9 mouse cellular contexts compared by ENCODE assay signal in genomic region chr12:85729022-85729944, GRCm38 (mm10). TPM values are rescaled to one million over a fixed set of nuclear protein-coding genes. Genes with fewer than 3 reads are reported as not detected.
A peak's percentile ranks its signal among the peaks of the same experiment; 100 is the strongest.
DNase-seq lines count a peak whose midpoint lies in the region; ATAC-seq and TF ChIP-seq lines count a peak whose summit lies in the region.
"Had no signal": no experiment of that assay in that cellular context is flagged by ENCODE, and none has a peak within 500 bp of the region (broad histone marks: within the 10 kb centered on the region; RNA-seq: fewer than 3 reads in every experiment).

No protein-coding gene starts in this region.

- 40% methylated on average over 17 of the region's 17 CpGs for WGBS in hindbrain, embryonic 10.5 days
- WGBS in hindbrain, embryonic 13.5 days, result 37% methylated on average over 17 of the region's 17 CpGs
- WGBS in midbrain, embryonic 12.5 days, result 43% methylated on average over 17 of the region's 17 CpGs
- 38% methylated on average over 17 of the region's 17 CpGs for WGBS in stomach, embryonic 16.5 days

- H3K9ac ChIP-seq in hindbrain, embryonic 13.5 days, result no peak overlapping the region
- no peak overlapping the region for H3K9ac ChIP-seq in midbrain, embryonic 12.5 days (replicated peaks)
- H3K9ac ChIP-seq in stomach, embryonic 16.5 days (ENCODE audit: low read length), result no peak overlapping the region
- H3K9ac ChIP-seq: limb, embryonic 15.5 days had no signal

- peak; percentile 99 for TF ChIP-seq CTCF in left cerebral cortex, adult 2 months (IDR thresholded peaks at IDR 0.05)

- no peak overlapping the region for H3K4me3 ChIP-seq in hindbrain, embryonic 10.5 days
- no peak overlapping the region for H3K4me3 ChIP-seq in hindbrain, embryonic 13.5 days
- H3K4me3 ChIP-seq in left cerebral cortex, adult 2 months, result no peak overlapping the region
- no peak overlapping the region for H3K4me3 ChIP-seq in midbrain, embryonic 12.5 days
- H3K4me3 ChIP-seq in stomach, embryonic 16.5 days (replicated peaks; ENCODE audit: low read length), result no peak overlapping the region
- H3K4me3 ChIP-seq: limb, embryonic 15.5 days had no signal

- H3K27ac ChIP-seq in hindbrain, embryonic 10.5 days, result no peak overlapping the region
- H3K27ac ChIP-seq in hindbrain, embryonic 13.5 days, result no peak overlapping the region
- H3K27ac ChIP-seq in left cerebral cortex, adult 2 months, result no peak overlapping the region
- H3K27ac ChIP-seq in midbrain, embryonic 12.5 days (replicated peaks), result no peak overlapping the region
- no peak overlapping the region for H3K27ac ChIP-seq in stomach, embryonic 16.5 days (ENCODE audit: low read length)
- H3K27ac ChIP-seq: limb, embryonic 15.5 days had no signal

- no peak overlapping the region for H3K4me2 ChIP-seq in hindbrain, embryonic 13.5 days
- no peak overlapping the region for H3K4me2 ChIP-seq in midbrain, embryonic 12.5 days (replicated peaks)
- H3K4me2 ChIP-seq in stomach, embryonic 16.5 days (ENCODE audit: low read depth, low read length), result no peak overlapping the region
- H3K4me2 ChIP-seq: limb, embryonic 15.5 days had no signal

- DNase-seq in hindbrain, embryonic 10.5 days (ENCODE audit: low spot score), result peak; percentile 66
- DNase-seq in adrenal gland, adult 8-10 months, result peak; percentile 36
- DNase-seq in embryo, embryonic 10.5 days (ENCODE audit: low spot score), result peak; percentile 80
- peak; percentile 68 to 84 for DNase-seq in heart, postnatal 14 days
- peak; percentile 29 to 63 for DNase-seq in left cerebral cortex, adult 2 months (ENCODE audit: extremely low spot score in 1 of 2, low spot score in 2 of 2)

- H3K27me3 ChIP-seq in hindbrain, embryonic 10.5 days (ENCODE audit: insufficient read depth, poor library complexity, severe bottlenecking), result no peaks in the 10 kb centered on the region
- no peaks in the 10 kb centered on the region for H3K27me3 ChIP-seq in hindbrain, embryonic 13.5 days
- no peaks in the 10 kb centered on the region for H3K27me3 ChIP-seq in midbrain, embryonic 12.5 days
- H3K27me3 ChIP-seq in stomach, embryonic 16.5 days (ENCODE audit: control insufficient read depth, insufficient read depth, low read length), result no peaks in the 10 kb centered on the region
- H3K27me3 ChIP-seq: limb, embryonic 15.5 days had no signal

- intact Hi-C loops in heart, postnatal 14 days (cut with DNase I), result loop anchor here (5.0 kb wide), 2 partner anchors 67 to 232 kb away; no protein-coding TSS in a partner anchor
- intact Hi-C loops in left cerebral cortex, adult 2 months (cut with DNase I), result loop anchor here (2.0 to 5.0 kb wide), 3 partner anchors 62 to 387 kb away; no protein-coding TSS in a partner anchor

- H3K4me1 ChIP-seq in hindbrain, embryonic 10.5 days (replicated peaks), result no peaks in the 10 kb centered on the region
- no peaks in the 10 kb centered on the region for H3K4me1 ChIP-seq in hindbrain, embryonic 13.5 days (replicated peaks)
- H3K4me1 ChIP-seq in midbrain, embryonic 12.5 days, result no peaks in the 10 kb centered on the region
- H3K4me1 ChIP-seq in stomach, embryonic 16.5 days (ENCODE audit: control insufficient read depth, insufficient read depth, low read length), result peaks cover 3% of the 10 kb centered on the region; the same call in 1 of the 2 replicates

- ATAC-seq in hindbrain, embryonic 13.5 days (ENCODE audit: low FRiP score), result no peak
- ATAC-seq in midbrain, embryonic 12.5 days (ENCODE audit: low FRiP score, low read depth), result peak; percentile 41; the same call in 1 of the 2 replicates
- peak; percentile 37; the same call in 1 of the 2 replicates for ATAC-seq in stomach, embryonic 16.5 days (ENCODE audit: insufficient read depth, low FRiP score)

- no peaks in the 10 kb centered on the region for H3K36me3 ChIP-seq in hindbrain, embryonic 10.5 days
- H3K36me3 ChIP-seq in hindbrain, embryonic 13.5 days, result no peaks in the 10 kb centered on the region
- H3K36me3 ChIP-seq in midbrain, embryonic 12.5 days, result no peaks in the 10 kb centered on the region
- no peaks in the 10 kb centered on the region for H3K36me3 ChIP-seq in stomach, embryonic 16.5 days (ENCODE audit: control insufficient read depth, insufficient read depth, low read length)
- H3K36me3 ChIP-seq: limb, embryonic 15.5 days had no signal

- no peaks in the 10 kb centered on the region; the same call in 1 of the 2 replicates for H3K9me3 ChIP-seq in hindbrain, embryonic 10.5 days
- H3K9me3 ChIP-seq in hindbrain, embryonic 13.5 days, result no peaks in the 10 kb centered on the region
- no peaks in the 10 kb centered on the region for H3K9me3 ChIP-seq in midbrain, embryonic 12.5 days
- H3K9me3 ChIP-seq in stomach, embryonic 16.5 days (replicated peaks; ENCODE audit: control insufficient read depth, low read length), result no peaks in the 10 kb centered on the region
- H3K9me3 ChIP-seq: limb, embryonic 15.5 days had no signal

RNA-seq across cellular contexts. Expression of gene Flvcr2, which starts 17.1 kb away (rescaled TPM):
- polyA plus RNA-seq in hindbrain, embryonic 10.5 days (2016; fragmentation: Nextera tagmentation; extraction: Ambion mirVana), result 0.90 and 1.0 TPM in 2 replicates
- polyA plus RNA-seq in hindbrain, embryonic 13.5 days (2015; fragmentation: Nextera tagmentation; extraction: Ambion mirVana), result 4.8 and 5.2 TPM in 2 replicates
- 1 to 10 TPM; 3.3 to 6.3 (median 5.7) TPM for total RNA-seq in adrenal gland, adult 8-10 months (2022)
- 1 to 10 TPM; 2.6 to 2.9 TPM for total RNA-seq in heart, postnatal 14 days (2021)
- total RNA-seq in left cerebral cortex, adult 2 months (2021), result 1 to 10 TPM; 2.2 to 2.7 TPM
- 2.3 and 2.5 TPM in 2 replicates for polyA plus RNA-seq in midbrain, embryonic 12.5 days (2016; fragmentation: Nextera tagmentation; extraction: Ambion mirVana)
- polyA plus RNA-seq in stomach, embryonic 16.5 days (2015; fragmentation: Nextera tagmentation; extraction: Ambion mirVana), result 2.1 and 2.2 TPM in 2 replicates

RNA-seq across cellular contexts. Expression of gene Batf, which starts 42.8 kb away (rescaled TPM):
- polyA plus RNA-seq in hindbrain, embryonic 10.5 days (2016; fragmentation: Nextera tagmentation; extraction: Ambion mirVana), result 2.2 and 2.5 TPM in 2 replicates
- polyA plus RNA-seq in hindbrain, embryonic 13.5 days (2015; fragmentation: Nextera tagmentation; extraction: Ambion mirVana), result 1.5 and 1.7 TPM in 2 replicates
- 1 to 10 TPM in 2 of 4 experiments, under 1 TPM in 2; 0.38 to 2.4 (median 1.1) TPM for total RNA-seq in adrenal gland, adult 8-10 months (2022)
- total RNA-seq in heart, postnatal 14 days (2021), result 1 to 10 TPM; 1.1 to 1.2 TPM
- total RNA-seq in left cerebral cortex, adult 2 months (2021), result under 1 TPM; 0.36 to 0.49 TPM
- 1.2 and 2.0 TPM in 2 replicates for polyA plus RNA-seq in midbrain, embryonic 12.5 days (2016; fragmentation: Nextera tagmentation; extraction: Ambion mirVana)
- polyA plus RNA-seq in stomach, embryonic 16.5 days (2015; fragmentation: Nextera tagmentation; extraction: Ambion mirVana), result 3.4 and 4.6 TPM in 2 replicates
